Mouse (Mus musculus): ENCODE measurements at regions not wholly inside any gene's neighbourhood (a gene's known extent, or its start where the extent isn't known, plus 50 kb on each side); places are given as distances from the start of the nearest gene placed in this dataset.
A peak's percentile ranks its signal among the peaks of the same experiment; 100 is the strongest.

DNA sequence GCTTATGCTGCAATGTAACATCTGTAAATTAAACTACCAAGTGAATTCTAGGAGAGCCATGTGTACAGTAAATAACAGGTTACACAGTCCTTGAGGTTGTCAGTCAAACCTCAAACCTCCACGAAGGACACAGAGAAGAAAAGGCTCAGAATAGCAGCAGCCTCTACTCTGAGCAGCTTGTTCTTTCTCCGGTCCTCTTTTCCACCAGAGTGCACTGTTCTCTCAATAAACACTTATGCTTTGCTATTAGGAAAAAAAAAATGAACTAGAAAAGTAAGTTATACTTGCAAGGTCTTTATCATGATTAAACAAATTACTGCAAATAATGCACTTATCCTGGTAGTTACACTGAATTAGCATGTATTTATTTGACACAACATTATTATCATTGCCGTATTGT is 89.6 kb downstream of the Amy2a5 start:
- 53% methylated on average over 3 of the region's 3 CpGs for whole genome bisulfite sequencing
- TF ChIP-seq CTCF (IDR thresholded peaks at IDR 0.05; ENCODE audit: low read depth) = peak; percentile 34
- Histone ChIP-seq H3K4me1 (ENCODE audit: insufficient read depth, low read length) (no peaks in the 10 kb centered on the region), H3K36me3 (ENCODE audit: insufficient read depth, low read length) (no peaks in the 10 kb centered on the region), H3K9ac (replicated peaks; ENCODE audit: low read length) (no peak overlapping the region), H3K4me2 (ENCODE audit: low read depth, low read length) (no peak overlapping the region), H3K4me3 (ENCODE audit: low read length) (no peak overlapping the region), H3K27ac (no peak overlapping the region), H3K27me3 (ENCODE audit: insufficient read depth, low read length) (no peaks in the 10 kb centered on the region), H3K9me3 (ENCODE audit: low read length) (no peaks in the 10 kb centered on the region)
- DNase-seq (ENCODE audit: low spot score) (peak; percentile 21), ATAC-seq (no peak)

DNA sequence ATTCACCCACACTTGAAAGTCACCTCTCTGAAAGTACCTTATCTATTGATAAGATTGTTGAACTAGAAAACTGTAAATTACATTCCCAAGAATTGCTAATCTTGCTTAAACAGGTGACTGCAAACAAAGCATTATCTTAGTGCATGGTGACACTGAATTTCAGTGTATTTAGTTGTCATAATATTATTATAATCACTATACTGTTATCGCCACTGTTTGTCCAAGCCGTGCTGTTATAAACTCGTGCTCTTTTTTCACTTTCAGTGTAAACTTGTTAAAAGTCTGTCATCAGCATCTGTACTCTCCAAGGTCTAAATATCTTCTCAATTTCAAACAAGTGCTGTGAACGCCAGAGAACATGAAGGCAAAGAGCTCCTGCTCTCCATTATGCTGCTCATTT is 96.3 kb downstream of the Amy2a5 start:
- H3K9me3 ChIP-seq (ENCODE audit: low read length) = no peaks in the 10 kb centered on the region
- H3K4me1 ChIP-seq (ENCODE audit: insufficient read depth, low read length) = no peaks in the 10 kb centered on the region
- no peak for TF ChIP-seq CTCF (IDR thresholded peaks at IDR 0.05; ENCODE audit: low read depth)
- H3K36me3 ChIP-seq (ENCODE audit: insufficient read depth, low read length) = no peaks in the 10 kb centered on the region
- DNase-seq (ENCODE audit: low spot score) (no peak), ATAC-seq (no peak)
- no peak overlapping the region for H3K27ac ChIP-seq
- H3K4me3 ChIP-seq (ENCODE audit: low read length) = no peak overlapping the region
- no peaks in the 10 kb centered on the region for H3K27me3 ChIP-seq (ENCODE audit: insufficient read depth, low read length)
- H3K9ac ChIP-seq (replicated peaks; ENCODE audit: low read length) = no peak overlapping the region
- no peak overlapping the region for H3K4me2 ChIP-seq (ENCODE audit: low read depth, low read length)
- 90% methylated on average over 4 of the region's 4 CpGs for WGBS

Measured in hindbrain, postnatal 0 days (tissue).